Mouse (Mus musculus): ENCODE data around the gene Vmn1r73. TPM values are rescaled to one million over a fixed set of nuclear protein-coding genes. Genes with fewer than 3 reads are reported as not detected.

Vmn1r73 gene
- not detected for polyA plus RNA-seq (2014; fragmentation: Illumina TruSeq; extraction: RNeasy Lipid Tissue Mini Kit (QIAGEN cat#74804); ENCODE audit: low replicate concordance)

DNA sequence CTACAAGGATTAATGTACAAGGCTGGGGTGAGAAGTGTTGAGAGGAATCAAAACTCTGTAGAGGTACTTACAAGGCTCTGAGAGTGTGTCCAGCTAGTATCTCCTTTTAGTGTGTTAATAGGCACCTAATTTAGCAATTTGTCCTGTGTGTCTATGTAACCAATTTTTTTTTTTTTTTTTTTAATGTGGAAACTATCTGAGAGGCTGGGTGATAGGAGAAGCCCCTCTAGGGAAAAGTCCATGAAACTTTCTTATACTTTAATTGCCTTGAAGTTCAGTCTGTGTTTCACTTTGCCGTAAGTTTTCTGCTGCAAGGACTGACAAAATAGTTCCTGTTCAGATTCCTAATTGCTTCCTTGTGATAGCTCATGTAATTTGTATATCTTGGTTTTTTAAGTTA lies at the start of gene Vmn1r73:
TSS of gene Vmn1r73 (plus strand) at position 301 of the 400 bp plus-strand sequence.

Other genes starting within 250 kb of the Vmn1r73 start
- not detected for gene Zscan4-ps2, start 216.0 kb upstream of the Vmn1r73 start, polyA plus RNA-seq (2014; fragmentation: Illumina TruSeq; extraction: RNeasy Lipid Tissue Mini Kit (QIAGEN cat#74804); ENCODE audit: low replicate concordance)
- not detected for gene Zscan4-ps3, start 121.0 kb upstream of the Vmn1r73 start, polyA plus RNA-seq (2014; fragmentation: Illumina TruSeq; extraction: RNeasy Lipid Tissue Mini Kit (QIAGEN cat#74804); ENCODE audit: low replicate concordance)
- not detected for gene Vmn1r72, start 50.1 kb upstream of the Vmn1r73 start, polyA plus RNA-seq (2014; fragmentation: Illumina TruSeq; extraction: RNeasy Lipid Tissue Mini Kit (QIAGEN cat#74804); ENCODE audit: low replicate concordance)
- not detected for gene Vmn1r74, start 103.7 kb downstream of the Vmn1r73 start, polyA plus RNA-seq (2014; fragmentation: Illumina TruSeq; extraction: RNeasy Lipid Tissue Mini Kit (QIAGEN cat#74804); ENCODE audit: low replicate concordance)
- gene Vmn1r75, start 144.4 kb downstream of the Vmn1r73 start, polyA plus RNA-seq (2014; fragmentation: Illumina TruSeq; extraction: RNeasy Lipid Tissue Mini Kit (QIAGEN cat#74804); ENCODE audit: low replicate concordance) = not detected
- not detected for gene Vmn1r76, start 207.9 kb downstream of the Vmn1r73 start, polyA plus RNA-seq (2014; fragmentation: Illumina TruSeq; extraction: RNeasy Lipid Tissue Mini Kit (QIAGEN cat#74804); ENCODE audit: low replicate concordance)